Mouse (Mus musculus) cerebellum, adult 8-10 months (tissue): ENCODE results near the gene Dnaic1.

ENCODE experiments used
- DNase-seq: peaks from one replicate; pipeline ENCODE4 v3.0.0; 2022

Gene Dnaic1

DNA sequence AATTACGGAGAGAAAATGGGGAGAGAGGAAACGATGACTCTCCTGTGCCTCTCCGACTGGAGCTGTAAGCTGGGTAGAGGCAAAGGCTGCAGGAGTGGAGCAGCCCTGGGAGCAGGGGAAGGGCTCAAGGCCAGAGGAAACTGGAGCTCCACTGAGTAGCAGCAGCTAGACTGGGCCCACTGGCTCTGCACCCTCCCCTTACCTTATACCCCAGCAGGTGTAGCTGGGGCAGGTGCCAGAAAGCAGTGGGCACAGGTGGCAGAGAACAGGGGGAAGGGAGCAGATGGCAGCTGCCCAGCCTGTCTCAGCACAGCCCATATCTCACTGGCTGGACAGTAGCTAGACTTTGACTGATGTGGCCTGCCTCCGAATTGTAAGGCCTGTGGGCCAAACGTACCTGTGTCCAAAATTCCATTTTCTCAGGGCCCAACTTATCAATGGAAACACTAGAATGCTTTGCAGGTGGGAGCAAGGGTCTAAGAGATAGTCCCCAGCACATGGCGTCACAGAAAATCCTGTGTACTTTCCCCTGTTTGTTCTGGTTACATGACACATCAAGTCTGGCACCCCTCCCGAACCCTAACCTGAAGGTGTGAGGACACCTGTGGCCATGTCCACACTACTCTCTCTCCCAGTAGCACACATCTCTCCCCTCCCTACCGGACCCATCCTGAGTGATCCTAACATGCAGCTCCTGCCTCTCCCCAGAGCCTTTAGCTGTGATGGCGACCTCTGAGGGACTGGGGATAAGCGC is 67.5 kb downstream of the Dnaic1 start:
- DNase-seq = peak; percentile 79

DNA sequence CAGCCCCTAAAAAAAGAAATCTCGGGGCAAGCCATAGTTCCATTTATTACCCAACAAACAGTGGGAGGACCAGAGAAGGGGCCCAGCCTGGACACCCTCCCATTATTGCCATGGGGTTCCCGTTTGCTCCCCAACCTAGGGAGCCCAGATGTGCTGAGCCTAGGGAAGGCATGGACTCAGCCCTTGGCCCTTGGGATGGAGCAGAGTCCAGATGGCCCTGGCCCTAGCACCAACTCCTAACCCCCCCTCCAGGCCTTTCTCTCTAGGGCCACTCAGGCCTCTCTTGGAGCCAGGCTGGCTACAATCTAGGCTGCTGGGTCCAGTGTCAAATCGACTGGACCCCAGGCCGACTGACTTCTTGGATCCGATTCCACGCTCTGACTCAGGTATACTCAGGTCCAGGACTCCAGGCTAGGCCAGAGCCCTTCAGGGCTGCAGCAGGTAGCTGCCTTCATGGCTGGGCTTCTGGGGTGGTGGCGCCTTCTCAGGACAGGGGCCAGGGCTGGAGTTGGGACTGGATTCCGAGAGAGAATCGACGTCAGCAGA is 68.7 kb downstream of the Dnaic1 start:
- no peak for DNase-seq

DNA sequence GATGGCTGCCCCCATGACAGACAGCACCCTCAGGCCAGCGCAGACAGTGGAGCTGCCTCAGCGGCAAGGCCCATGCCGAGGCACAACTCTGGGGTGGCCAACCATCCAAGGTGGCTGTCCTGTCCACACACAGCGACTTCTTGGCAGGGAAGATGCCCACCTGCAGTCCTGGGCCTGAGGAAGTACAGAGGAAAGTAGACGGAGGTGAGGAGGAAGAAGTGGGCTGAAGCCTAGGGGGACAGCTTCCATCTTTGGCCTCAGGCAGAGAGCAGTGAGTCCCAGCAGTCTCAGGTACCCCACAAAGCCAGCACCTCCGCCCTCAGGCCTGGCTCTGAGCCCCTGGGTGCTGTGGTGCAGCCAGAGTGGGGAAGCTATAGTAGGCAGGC is 69.2 kb downstream of the Dnaic1 start:
- DNase-seq = peak; percentile 54

DNA sequence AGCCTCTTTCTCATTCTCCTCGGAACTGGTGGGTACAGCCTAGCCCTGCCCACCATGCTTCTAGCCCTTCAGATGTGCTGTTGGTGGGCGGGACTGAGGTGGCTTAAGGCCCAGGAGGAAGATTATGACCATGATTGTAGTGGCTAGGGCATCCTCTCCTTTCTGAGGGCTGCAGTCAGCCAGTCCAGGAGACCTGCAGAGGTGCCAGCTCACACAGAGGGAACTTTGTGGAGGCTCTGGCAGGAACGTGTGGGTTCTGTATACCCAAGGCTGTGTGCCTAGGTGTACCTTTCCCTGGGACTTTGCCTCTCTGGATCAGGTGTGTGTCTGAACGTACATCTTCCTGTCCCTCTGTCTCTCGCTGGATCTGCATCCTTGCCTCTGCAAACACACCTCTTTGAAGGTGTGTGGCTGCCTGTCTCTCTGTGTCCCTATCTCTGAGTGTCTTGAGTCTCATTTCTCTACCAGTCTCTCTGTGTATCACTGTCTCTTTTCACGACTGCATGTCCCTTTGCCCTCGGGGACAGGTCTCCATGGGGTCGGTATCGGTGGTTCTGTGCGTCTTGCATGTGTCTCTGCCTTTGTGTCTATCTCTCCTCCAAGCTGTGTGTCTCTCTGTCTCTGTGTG is 69.8 kb downstream of the Dnaic1 start:
- DNase-seq = peak; percentile 62

GRCm38 (mm10) chr4:41639913-41640507 is 70.4 kb downstream of the Dnaic1 start, which contains the start of gene Enho:
Gene Enho (minus strand): TSS chr4:41640324.
- DNase-seq = peak; percentile 96

GRCm38 (mm10) chr4:41641199-41641822 is 71.7 kb downstream of the Dnaic1 start:
- DNase-seq = no peak

DNA sequence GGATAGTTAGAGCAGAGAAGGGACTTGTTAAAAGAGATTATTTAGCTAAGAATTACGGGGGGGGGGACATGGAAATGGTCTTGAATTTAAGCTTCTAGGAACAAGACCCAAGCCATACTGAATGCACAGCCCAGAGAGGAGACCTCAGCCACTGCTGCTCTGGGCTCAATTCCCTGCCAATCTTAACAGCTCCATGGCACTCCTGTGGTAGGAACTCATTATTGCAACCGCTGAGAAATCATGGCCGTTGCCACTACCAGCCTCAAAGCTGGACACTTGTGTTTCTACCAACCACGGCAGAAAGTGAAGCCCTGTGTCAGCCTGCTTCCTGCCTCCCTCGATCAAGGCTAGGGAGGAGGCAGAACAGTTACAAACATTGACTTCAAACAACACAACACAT is 75.9 kb downstream of the Dnaic1 start:
- no peak for DNase-seq

DNA sequence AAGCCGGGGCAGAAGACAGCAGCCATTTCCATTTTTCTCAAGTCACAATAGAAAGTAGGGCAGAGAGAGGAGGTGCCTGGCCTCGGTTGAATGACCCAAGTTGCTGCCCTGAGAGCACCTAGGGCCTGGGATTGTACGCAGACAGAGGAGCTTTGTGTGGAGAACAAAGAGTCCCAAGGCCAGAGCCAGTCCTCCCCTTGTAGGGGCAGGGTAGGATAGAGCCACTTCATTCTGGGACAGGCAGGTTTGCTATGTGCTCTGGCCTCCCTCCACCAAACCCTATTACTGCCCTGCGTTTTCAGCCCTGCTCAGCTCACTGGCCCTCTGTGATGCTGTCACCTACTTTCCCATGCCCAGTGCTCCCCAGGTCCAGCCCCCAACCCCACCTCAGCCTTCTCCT is 78.6 kb downstream of the Dnaic1 start:
- DNase-seq = no peak

DNA sequence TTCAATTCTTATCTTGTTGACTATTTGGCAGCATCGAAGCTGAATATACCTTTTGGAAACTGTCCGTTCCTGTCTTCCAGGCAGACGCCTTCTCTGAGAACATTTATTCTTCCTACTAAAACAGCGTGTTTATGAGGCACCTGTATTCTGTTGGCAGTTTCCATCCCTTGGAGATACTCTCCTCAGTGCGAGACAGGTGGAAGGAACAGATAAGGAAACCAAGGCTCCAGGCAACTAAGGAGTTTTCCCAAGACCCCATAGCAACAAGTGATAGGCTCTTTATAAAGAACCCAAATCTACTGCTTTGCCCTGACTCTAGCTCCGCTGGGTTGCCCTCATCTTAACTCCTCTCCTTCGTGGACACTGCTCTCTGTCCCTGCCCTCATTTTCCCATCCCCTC is 79.1 kb downstream of the Dnaic1 start:
- DNase-seq = no peak

- DNase-seq = peak; percentile 81
Observed at GRCm38 (mm10) chr4:41653296-41653695, 83.7 kb downstream of the Dnaic1 start.

- DNase-seq = no peak
Observed at GRCm38 (mm10) chr4:41653730-41654129, 84.2 kb downstream of the Dnaic1 start.

- peak; percentile 74 for DNase-seq
Observed at GRCm38 (mm10) chr4:41654217-41654616, 84.6 kb downstream of the Dnaic1 start.

DNA sequence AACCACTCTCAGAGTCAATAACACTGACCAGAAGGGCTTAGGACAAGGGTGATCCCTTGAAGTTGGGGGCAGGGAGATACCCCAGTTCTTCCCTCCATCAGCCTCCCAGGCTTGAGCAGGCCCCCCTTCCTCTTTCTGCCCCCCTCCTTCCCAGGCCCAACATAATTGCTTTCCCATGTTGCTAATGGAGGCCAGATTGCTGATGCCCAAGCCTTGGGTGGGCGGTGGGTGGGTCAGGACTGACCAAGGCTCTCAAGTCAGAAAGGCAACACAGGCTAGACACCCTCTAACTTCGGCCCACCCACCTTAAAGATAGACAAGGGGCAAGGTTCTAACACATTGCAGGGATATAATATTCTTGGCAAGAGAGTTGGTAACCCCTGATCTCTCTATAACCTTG is 86.0 kb downstream of the Dnaic1 start:
- DNase-seq = no peak

GRCm38 (mm10) chr4:41658566-41659384 is 89.2 kb downstream of the Dnaic1 start:
- DNase-seq = no peak

- DNase-seq = no peak
Observed at GRCm38 (mm10) chr4:41659556-41659955, 90.0 kb downstream of the Dnaic1 start.

- DNase-seq = no peak
Observed at GRCm38 (mm10) chr4:41660851-41661430, 91.4 kb downstream of the Dnaic1 start.

GRCm38 (mm10) chr4:41662723-41663122 is 93.1 kb downstream of the Dnaic1 start:
- DNase-seq = no peak

- DNase-seq = no peak
Observed at GRCm38 (mm10) chr4:41663614-41664013, 94.0 kb downstream of the Dnaic1 start.

DNA sequence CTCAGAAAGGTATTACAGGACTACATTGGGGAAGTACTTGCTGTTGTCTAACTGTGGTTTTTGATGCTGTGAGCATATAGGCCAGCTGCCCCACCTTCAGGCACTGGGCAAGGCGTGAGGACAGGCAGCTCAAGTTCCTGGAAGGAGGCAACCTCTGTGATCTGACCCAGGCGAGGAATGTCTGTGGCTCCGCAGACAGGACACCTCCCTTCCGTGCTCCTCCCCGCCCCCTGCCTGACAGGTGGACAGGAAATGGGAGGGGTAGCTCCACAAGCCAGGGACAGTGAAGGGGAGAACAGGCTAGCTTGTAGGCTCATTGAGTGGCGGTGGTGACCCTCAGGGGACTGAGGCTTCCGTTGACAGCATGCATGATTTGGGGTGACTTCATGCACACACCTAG is 95.0 kb downstream of the Dnaic1 start:
- DNase-seq = no peak

- DNase-seq = no peak
Observed at GRCm38 (mm10) chr4:41665009-41665675, 95.6 kb downstream of the Dnaic1 start.

DNA sequence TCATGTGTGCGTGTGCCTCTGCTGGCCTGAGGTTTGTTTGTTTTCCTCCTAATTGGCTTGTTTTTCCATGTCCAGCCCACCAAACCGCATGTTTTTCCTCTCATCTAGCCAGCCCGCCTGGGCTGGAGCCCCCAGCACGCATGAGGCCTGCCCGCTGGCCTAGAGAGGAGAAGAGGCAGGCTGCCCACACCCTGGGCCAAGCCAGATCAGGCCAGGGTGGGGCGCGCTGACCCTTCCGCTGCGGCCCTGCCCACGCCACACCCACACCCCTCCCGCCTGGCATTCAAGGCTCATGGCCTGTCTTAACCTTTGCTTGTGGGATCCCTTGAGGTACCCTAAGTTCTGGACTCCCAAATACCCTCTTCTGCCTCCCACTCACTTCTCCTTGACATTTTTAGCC is 97.1 kb downstream of the Dnaic1 start:
- no peak for DNase-seq

GRCm38 (mm10) chr4:41670836-41671235 is 101.3 kb downstream of the Dnaic1 start:
- DNase-seq = no peak
